Mouse (Mus musculus) lung, adult 2 months (tissue): ENCODE measurements around the gene Mknk1.

ENCODE experiments used
- CTCF ChIP-seq: fragments of 200-500 bp; IDR thresholded peaks from 2 replicates; pipeline ENCODE4 v1.5.1; 2011; ENCODE audit warnings: mild to moderate bottlenecking, low read length, control low read depth; ENCODE audit not compliant: insufficient read depth
- POLR2A ChIP-seq: fragments of 200-500 bp; IDR thresholded peaks from 2 replicates; pipeline ENCODE4 v1.6.1; 2011; ENCODE audit warnings: low read depth, mild to moderate bottlenecking, control low read depth, low read length, borderline replicate concordance; ENCODE audit errors: extremely low read depth

DNA sequence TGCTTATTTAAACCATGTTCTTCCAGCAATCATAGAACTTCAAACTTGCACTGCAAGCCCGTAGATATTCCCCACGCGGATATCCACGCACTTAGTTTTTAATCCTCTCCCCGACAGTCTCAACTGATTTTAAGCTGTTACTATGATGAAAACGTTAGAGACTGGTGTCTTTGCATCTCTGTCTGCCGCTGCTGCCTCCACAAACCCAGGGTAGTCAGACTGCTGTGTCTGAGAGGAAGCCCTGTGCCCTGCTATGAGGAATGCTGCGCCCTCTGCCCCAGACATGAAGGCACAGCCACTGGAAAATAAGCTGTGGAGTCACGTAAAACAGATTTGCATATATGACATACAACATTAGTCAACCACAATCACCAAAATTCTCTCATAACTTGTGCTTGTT lies 39.8 kb downstream of the Mknk1 start:
- TF ChIP-seq CTCF (no peak), POLR2A (no peak)
